Mouse (Mus musculus): ENCODE measurements around the gene Pnpla8.

GRCm38 (mm10) chr12:44211555-44211954 lies 9.6 kb upstream of the Pnpla8 start:
- TF ChIP-seq POLR2A (IDR thresholded peaks at IDR 0.05; ENCODE audit: insufficient read length, low read depth) = no peak
- no peak for TF ChIP-seq USF1 (IDR thresholded peaks at IDR 0.05; ENCODE audit: low read depth)
- no peak for TF ChIP-seq SRF (IDR thresholded peaks at IDR 0.05; ENCODE audit: control insufficient read depth, insufficient read length, low read depth)
- no peak for TF ChIP-seq POLR2AphosphoS2 (IDR thresholded peaks at IDR 0.05; ENCODE audit: insufficient read length, low read depth)
- TF ChIP-seq CEBPB (IDR thresholded peaks at IDR 0.05; ENCODE audit: insufficient read depth, poor library complexity, severe bottlenecking) = no peak
- no peak for TF ChIP-seq TCF12 (IDR thresholded peaks at IDR 0.05; ENCODE audit: insufficient read depth, poor library complexity, severe bottlenecking)
- TF ChIP-seq MAX (IDR thresholded peaks at IDR 0.05; ENCODE audit: low read depth) = no peak
- TF ChIP-seq E2F4 (IDR thresholded peaks at IDR 0.05; ENCODE audit: insufficient read depth) = no peak
- no peak for TF ChIP-seq MYOG (IDR thresholded peaks at IDR 0.05; ENCODE audit: control insufficient read depth in 1 of 3, insufficient read depth in 1 of 3, insufficient read length in 2 of 3, low read depth in 2 of 3)
- TF ChIP-seq MYOD1 (IDR thresholded peaks at IDR 0.05; ENCODE audit: control insufficient read depth in 1 of 3, insufficient read length in 2 of 3, low read depth in 2 of 3) = no peak
- TF ChIP-seq TCF3 (IDR thresholded peaks at IDR 0.05; ENCODE audit: insufficient read length, low read depth) = no peak
- no peak for TF ChIP-seq REST (IDR thresholded peaks at IDR 0.05; ENCODE audit: insufficient read depth, insufficient read length)
